Mouse (Mus musculus) limb, embryonic 15.5 days (tissue): Measurements from ENCODE around the gene Wipi2. TPM values are rescaled to one million over a fixed set of nuclear protein-coding genes. Genes with fewer than 3 reads are reported as not detected.
A peak's percentile ranks its signal among the peaks of the same experiment; 100 is the strongest.

Experiments
- ATAC-seq: fragments of 200-750 bp; cut with Nextera tagmentation; 2 replicates; pipeline ENCODE4 v1.8.0; 2017; ENCODE audit warnings: low read depth, moderate TSS enrichment; ENCODE audit not compliant: insufficient number of reproducible peaks, low FRiP score, low TSS enrichment
- H3K27ac ChIP-seq: fragments of 300-500 bp; sonication (generic); 2 replicates; pipeline ENCODE4 v1.5.1; 2015; ENCODE audit warnings: moderate library complexity, mild to moderate bottlenecking, inconsistent platforms
- H3K27me3 ChIP-seq: fragments of 300-500 bp; sonication (generic); 2 replicates; pipeline ENCODE4 v1.6.1; 2015; ENCODE audit warnings: inconsistent platforms
- H3K36me3 ChIP-seq: fragments of 300-500 bp; sonication (generic); 2 replicates; pipeline ENCODE4 v1.6.1; 2015; ENCODE audit warnings: inconsistent platforms
- H3K4me1 ChIP-seq: fragments of 300-500 bp; sonication (generic); 2 replicates; pipeline ENCODE4 v1.6.1; 2015; ENCODE audit warnings: inconsistent platforms
- H3K4me2 ChIP-seq: fragments of 300-500 bp; sonication (generic); 2 replicates; pipeline ENCODE4 v1.6.1; 2015; ENCODE audit warnings: mild to moderate bottlenecking, inconsistent platforms
- H3K4me3 ChIP-seq: fragments of 300-500 bp; sonication (generic); 2 replicates; pipeline ENCODE4 v1.5.1; 2015; ENCODE audit warnings: mild to moderate bottlenecking, inconsistent platforms
- H3K9ac ChIP-seq: fragments of 300-500 bp; sonication (generic); 2 replicates; pipeline ENCODE4 v1.6.1; 2015; ENCODE audit warnings: inconsistent platforms
- H3K9me3 ChIP-seq: fragments of 300-500 bp; sonication (generic); 2 replicates; pipeline ENCODE4 v1.6.1; 2016; ENCODE audit warnings: inconsistent platforms
- WGBS: fragments of 180-500 bp; shearing (Covaris S2); methylation state at CpG from one replicate; pipeline ENCODE4 v1.1.7; 2015; 5-methylcytosine and 5-hydroxymethylcytosine counted together
- polyA plus RNA-seq: library from polyadenylated mRNA; unstranded; fragments of >200 nt; fragmentation: Nextera tagmentation; extraction: Ambion mirVana; gene quantifications from 2 replicates; pipeline ENCODE4 v1.2.1, GENCODE M21; 2015

The Wipi2 gene
- polyA plus RNA-seq, 1 experiment from 2014 or later, result 44.1 TPM

DNA sequence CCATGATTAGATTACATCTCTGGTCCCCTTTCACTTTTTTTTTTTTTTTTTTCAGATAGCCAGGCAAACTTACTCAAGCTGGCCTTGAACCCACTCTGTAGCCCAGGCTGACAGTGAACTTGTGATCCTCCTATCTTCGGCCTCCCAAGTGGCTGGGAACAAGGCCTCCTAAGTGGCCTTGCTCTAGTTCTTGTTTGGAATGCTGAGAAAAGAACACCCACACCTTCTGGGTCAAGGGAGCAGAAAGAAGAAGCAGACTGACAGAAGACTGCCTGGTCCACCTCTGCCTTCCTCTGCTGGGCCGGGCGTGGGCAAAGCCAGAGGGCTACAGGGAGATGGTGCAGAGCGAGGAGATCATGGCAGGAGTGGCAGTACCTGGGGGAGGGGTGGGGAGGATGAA, 17.1 kb upstream of the Wipi2 start:
- ATAC-seq, result no peak
- Histone ChIP-seq H3K4me1 (peaks cover 9% of the 10 kb centered on the region), H3K9me3 (no peaks in the 10 kb centered on the region), H3K9ac (no peak overlapping the region), H3K4me3 (no peak overlapping the region), H3K27ac (no peak overlapping the region), H3K27me3 (peaks cover 21% of the 10 kb centered on the region; the same call in 1 of the 2 replicates), H3K36me3 (no peaks in the 10 kb centered on the region), H3K4me2 (no peak overlapping the region)
- WGBS, result 84% methylated on average over 4 of the region's 4 CpGs

DNA sequence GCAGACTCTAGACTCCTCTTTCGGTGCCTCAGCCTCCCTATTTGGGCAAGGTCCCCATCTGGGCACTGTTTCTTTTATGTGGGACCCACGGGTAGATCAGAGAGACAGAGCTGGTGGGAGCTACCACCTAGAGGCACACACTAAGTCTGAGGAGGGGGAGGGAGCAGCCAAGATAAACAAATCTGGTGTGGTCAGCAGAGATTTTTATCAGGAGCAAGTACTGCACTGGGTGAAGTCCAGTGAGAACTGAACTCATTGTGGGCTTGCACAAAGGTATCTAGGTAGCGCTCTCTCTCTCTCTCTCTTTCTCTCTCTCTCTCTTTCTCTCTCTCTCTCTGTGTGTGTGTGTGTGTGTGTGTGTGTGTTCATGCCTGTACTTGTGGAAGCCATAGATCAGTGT, 13.0 kb upstream of the Wipi2 start:
- 58% methylated on average over 3 of the region's 3 CpGs for WGBS
- Histone ChIP-seq H3K9ac (no peak overlapping the region), H3K36me3 (no peaks in the 10 kb centered on the region)

DNA sequence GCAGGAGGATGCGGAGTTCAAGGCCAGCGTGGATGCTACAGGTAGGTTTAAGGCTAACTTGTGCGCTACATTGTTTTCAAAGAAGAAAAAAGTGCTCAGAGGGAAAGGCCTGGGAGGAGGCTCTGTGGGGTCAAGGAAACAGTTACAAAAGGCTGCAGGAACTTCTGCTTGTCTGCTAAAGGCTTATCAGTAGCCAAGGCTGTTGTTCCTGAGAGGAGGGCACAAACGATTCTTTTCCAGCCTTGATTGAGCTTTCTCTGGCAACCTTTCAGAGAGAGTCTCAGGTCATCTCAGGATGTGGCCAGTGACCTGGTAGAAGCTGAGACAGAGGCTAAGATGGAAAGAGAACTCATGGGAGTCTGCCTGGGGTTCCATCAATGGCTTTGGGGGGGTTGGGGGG, 11.9 kb upstream of the Wipi2 start:
- Histone ChIP-seq H3K27me3 (no peaks in the 10 kb centered on the region), H3K4me1 (no peaks in the 10 kb centered on the region), H3K27ac (no peak overlapping the region), H3K9ac (no peak overlapping the region), H3K9me3 (no peaks in the 10 kb centered on the region), H3K4me2 (no peak overlapping the region), H3K4me3 (no peak overlapping the region), H3K36me3 (no peaks in the 10 kb centered on the region)
- ATAC-seq, result no peak
- WGBS, result 85% methylated on average over 4 of the region's 4 CpGs

More for the DNA sequence above, 13.0 kb upstream of the Wipi2 start:
- Histone ChIP-seq H3K4me2 (no peak overlapping the region), H3K27me3 (no peaks in the 10 kb centered on the region), H3K27ac (no peak overlapping the region), H3K4me1 (no peaks in the 10 kb centered on the region), H3K9me3 (no peaks in the 10 kb centered on the region), H3K4me3 (no peak overlapping the region)
- ATAC-seq, result no peak

DNA sequence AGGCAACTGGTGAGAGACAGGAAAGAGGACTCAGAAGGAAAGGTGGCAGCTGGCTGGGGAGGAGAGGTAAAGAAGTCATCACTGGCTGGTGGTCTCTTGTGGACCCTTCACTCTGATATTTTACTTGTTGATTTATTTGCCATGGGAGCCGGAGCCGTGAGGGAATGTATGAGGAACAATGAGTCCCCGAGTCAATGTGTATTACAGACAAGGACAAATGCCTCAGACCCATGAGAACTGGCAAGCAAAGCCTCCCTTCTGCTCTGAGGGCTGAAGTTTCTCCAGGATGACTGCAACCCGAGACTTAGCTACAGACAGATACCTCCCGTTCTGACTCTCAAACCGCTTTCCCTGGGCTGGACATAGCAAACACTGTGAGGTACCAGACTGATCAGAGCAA, 11.2 kb upstream of the Wipi2 start:
- no peaks in the 10 kb centered on the region for H3K36me3 ChIP-seq
- no peak for ATAC-seq
- no peaks in the 10 kb centered on the region for H3K27me3 ChIP-seq
- H3K4me1 ChIP-seq, result no peaks in the 10 kb centered on the region
- no peak overlapping the region for H3K4me2 ChIP-seq
- H3K9me3 ChIP-seq, result no peaks in the 10 kb centered on the region
- WGBS, result 57% methylated on average over 6 of the region's 6 CpGs
- H3K27ac ChIP-seq, result no peak overlapping the region
- H3K9ac ChIP-seq, result no peak overlapping the region
- H3K4me3 ChIP-seq, result no peak overlapping the region

DNA sequence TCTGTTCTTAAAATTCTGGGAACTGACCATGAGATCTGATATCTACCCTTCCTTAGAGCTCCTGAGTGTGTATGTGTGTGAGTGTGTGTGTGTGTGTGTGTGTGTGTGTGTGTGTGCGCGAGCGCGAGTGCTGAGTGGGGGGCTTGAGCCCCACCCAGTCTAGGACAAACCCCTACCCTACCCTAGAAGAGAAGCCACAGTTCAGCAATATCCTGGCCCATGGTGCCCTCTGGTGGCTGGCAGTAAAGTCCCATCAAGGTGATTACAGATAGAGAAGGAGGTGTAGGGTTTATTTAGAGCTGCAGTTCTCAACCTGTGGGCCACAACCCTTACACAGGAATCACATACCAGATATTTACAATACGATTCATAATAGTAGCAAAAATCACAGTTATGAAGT, 7.6 kb upstream of the Wipi2 start:
- H3K36me3 ChIP-seq, result no peaks in the 10 kb centered on the region
- H3K9me3 ChIP-seq, result no peaks in the 10 kb centered on the region
- no peak for ATAC-seq
- H3K4me1 ChIP-seq, result no peaks in the 10 kb centered on the region
- H3K4me2 ChIP-seq, result no peak overlapping the region
- H3K9ac ChIP-seq, result no peak overlapping the region
- no peak overlapping the region for H3K4me3 ChIP-seq
- no peak overlapping the region for H3K27ac ChIP-seq
- 16% methylated on average over 5 of the region's 5 CpGs for WGBS
- H3K27me3 ChIP-seq, result no peaks in the 10 kb centered on the region

DNA sequence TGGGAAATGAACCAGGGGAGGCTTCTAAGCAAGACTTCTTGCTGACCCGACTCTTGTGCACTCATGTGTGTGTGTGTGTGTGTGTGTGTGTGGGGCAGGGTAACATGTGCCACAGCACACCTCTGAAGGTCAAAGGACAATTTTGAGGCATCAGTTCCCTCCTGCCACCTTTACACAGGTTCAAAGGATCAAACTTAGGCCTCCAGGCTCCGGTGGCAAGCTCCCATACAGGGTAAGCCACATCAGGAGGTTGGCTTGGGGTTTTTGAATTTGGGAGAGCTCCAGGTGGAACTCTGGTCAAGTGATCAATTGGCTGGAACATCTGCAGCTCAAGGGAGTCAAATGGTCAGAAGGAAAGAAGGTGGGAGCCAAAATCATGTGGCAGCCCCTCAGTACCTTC, 6.1 kb upstream of the Wipi2 start:
- ATAC-seq, result no peak
- Histone ChIP-seq H3K36me3 (no peaks in the 10 kb centered on the region), H3K27ac (no peak overlapping the region), H3K4me2 (no peak overlapping the region), H3K9me3 (no peaks in the 10 kb centered on the region), H3K27me3 (no peaks in the 10 kb centered on the region), H3K4me3 (no peak overlapping the region), H3K4me1 (no peaks in the 10 kb centered on the region), H3K9ac (no peak overlapping the region)
- 72% methylated on average over 2 of the region's 2 CpGs for WGBS

DNA sequence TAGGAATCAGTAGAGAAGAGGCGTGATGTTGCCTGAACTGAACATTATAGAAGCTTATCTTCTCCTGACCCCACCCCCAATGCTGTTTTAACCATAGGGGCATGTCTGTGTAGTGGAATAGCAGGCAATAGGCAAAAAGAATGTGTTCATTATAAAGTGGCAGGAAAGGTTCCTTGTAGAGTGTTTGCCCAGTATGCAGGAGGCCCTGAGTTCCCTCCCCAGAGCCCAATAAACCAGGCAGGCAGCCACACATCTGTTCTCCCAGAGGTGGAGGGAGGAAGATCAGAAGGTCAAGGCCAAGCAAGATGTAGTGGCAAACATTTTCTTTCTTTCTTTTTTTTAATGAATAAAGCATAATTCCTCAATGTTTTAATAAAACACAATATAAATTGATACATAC, 5.4 kb upstream of the Wipi2 start:
- ATAC-seq, result no peak
- WGBS, result 57% methylated on average over 1 of the region's 1 CpGs

DNA sequence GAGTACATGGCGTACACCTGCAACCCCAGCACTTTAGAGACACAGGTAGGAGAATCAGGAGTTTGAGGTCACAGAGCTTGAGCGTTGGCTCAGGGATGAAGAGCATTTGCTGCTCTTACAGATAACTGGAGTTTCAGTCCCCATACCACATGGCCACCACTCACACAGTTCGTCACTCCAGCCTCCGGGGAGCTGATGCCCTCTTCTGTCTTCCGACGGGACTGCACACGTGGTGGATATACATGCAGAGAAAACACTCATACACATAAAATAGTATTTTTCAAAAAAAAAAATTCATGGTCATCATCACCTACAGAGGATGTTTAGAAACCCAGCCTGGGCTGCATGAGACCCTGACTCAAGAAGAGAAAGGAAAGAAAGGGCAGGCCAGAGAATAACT, 4.4 kb upstream of the Wipi2 start:
- no peak for ATAC-seq
- Histone ChIP-seq H3K36me3 (no peaks in the 10 kb centered on the region), H3K9me3 (no peaks in the 10 kb centered on the region), H3K4me1 (no peaks in the 10 kb centered on the region), H3K27ac (no peak overlapping the region), H3K27me3 (no peaks in the 10 kb centered on the region), H3K4me2 (no peak overlapping the region), H3K4me3 (no peak overlapping the region), H3K9ac (no peak overlapping the region)
- WGBS, result 87% methylated on average over 7 of the region's 7 CpGs

More for the DNA sequence above, 5.4 kb upstream of the Wipi2 start:
- no peak overlapping the region for H3K4me2 ChIP-seq
- no peaks in the 10 kb centered on the region for H3K27me3 ChIP-seq
- H3K4me1 ChIP-seq, result no peaks in the 10 kb centered on the region
- no peak overlapping the region for H3K27ac ChIP-seq
- H3K9me3 ChIP-seq, result no peaks in the 10 kb centered on the region
- no peak overlapping the region for H3K9ac ChIP-seq
- H3K36me3 ChIP-seq, result no peaks in the 10 kb centered on the region
- H3K4me3 ChIP-seq, result no peak overlapping the region

DNA sequence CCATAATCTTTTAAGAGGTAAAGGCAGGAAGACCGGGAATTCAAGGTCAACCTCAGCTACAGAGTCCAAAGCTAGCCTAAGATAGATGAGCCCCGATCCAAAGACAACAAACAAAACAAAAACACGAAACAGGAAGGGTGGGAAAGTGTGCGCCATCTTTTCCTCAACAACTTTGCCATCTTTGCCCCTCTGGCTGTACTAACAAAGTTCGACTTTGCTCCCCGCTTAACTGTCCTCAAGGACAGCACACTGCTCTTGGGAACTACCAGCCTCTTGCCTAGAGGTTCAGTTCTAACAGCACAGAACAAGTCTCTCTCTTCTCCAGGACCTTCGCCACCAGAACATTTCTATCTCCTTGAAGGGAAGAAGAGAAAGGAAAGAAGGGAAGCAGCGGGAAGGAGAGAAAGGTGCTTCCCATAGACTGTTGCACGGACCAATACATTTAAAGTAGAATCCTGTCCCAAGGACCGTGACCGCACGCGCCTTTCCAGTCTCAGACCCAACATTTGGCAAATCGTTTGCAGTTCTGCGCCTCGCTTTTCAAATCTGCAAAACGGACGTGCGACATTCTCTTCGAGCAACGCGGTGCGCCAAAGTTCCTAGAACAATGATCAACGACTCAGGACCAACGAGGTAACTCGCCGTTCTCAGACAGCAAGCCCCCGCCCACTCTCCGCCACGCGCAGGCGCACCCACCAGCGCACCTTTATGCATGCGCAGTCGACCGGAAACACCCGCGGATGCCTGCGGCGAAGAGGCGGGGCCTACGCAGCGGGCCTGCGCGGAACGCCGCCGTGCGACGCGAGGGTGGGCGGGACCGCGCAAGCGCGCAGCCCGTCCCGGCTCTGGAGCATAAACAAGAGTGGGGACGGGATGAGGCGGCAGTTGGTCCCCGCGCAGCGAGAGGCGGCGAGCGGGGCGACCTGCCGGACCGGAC, 1.5 kb downstream of the Wipi2 start:
- Histone ChIP-seq H3K27ac (peak overlapping the region; percentile 89), H3K27me3 (no peaks in the 10 kb centered on the region), H3K4me2 (peak overlapping the region; percentile 82), H3K36me3 (peaks cover 9% of the 10 kb centered on the region), H3K9ac (peak overlapping the region; percentile 85), H3K9me3 (no peaks in the 10 kb centered on the region), H3K4me3 (peak overlapping the region; percentile 85), H3K4me1 (peaks cover 15% of the 10 kb centered on the region)
- peak; percentile 95 for ATAC-seq
- WGBS, result 1% methylated on average over 69 of the region's 69 CpGs

DNA sequence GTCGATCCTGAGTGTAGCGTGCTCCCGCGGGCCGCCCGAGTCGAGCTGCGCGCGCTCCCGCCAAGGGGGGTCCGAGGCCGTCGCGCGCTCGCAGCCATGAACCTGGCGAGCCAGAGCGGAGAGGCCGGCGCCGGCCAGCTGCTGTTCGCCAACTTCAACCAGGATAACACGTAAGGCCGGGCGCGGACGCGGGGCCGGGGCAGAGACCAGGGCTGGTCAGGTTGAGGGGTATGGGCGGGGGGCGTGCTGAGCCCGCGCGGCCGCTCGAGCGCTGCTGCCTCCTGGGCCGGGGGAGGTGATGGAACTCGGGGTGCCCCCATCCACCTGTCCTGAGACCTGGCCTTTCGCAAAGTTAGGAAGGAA, 2.1 kb downstream of the Wipi2 start:
- Histone ChIP-seq H3K4me2 (peak overlapping the region; percentile 82), H3K9ac (peak overlapping the region; percentile 85), H3K27ac (peak overlapping the region; percentile 79), H3K9me3 (no peaks in the 10 kb centered on the region), H3K4me1 (peaks cover 15% of the 10 kb centered on the region), H3K4me3 (peak overlapping the region; percentile 85), H3K36me3 (peaks cover 13% of the 10 kb centered on the region), H3K27me3 (no peaks in the 10 kb centered on the region)
- WGBS, result under 1% methylated on average over 41 of the region's 41 CpGs
- ATAC-seq, result no peak

DNA sequence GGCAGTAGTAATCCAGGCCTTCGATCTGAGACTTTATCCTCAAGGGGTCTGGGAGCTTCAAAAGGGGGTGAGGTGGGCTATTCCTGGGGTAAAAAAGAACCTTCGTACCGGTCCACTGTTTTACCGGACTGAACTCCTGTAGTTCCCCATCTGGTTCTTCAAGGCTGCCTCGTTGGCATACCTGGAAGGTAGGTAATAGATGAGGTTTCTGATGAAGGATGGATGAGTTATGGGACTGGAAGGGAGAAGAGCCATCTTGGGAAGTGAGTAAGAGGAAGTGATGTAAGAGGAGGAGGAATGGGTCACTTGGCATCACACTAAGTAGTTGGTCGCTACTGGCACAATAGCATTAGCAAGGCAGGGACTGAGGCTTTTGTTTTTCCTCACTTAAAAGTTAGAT, 2.7 kb downstream of the Wipi2 start:
- ATAC-seq, result no peak
- Histone ChIP-seq H3K4me3 (peak overlapping the region; percentile 85), H3K4me2 (peak overlapping the region; percentile 82), H3K27me3 (no peaks in the 10 kb centered on the region), H3K36me3 (peaks cover 16% of the 10 kb centered on the region), H3K9ac (peak overlapping the region; percentile 85), H3K9me3 (no peaks in the 10 kb centered on the region), H3K4me1 (peaks cover 15% of the 10 kb centered on the region), H3K27ac (no peak overlapping the region; the same call in 1 of the 2 replicates)
- WGBS, result 8% methylated on average over 6 of the region's 6 CpGs

DNA sequence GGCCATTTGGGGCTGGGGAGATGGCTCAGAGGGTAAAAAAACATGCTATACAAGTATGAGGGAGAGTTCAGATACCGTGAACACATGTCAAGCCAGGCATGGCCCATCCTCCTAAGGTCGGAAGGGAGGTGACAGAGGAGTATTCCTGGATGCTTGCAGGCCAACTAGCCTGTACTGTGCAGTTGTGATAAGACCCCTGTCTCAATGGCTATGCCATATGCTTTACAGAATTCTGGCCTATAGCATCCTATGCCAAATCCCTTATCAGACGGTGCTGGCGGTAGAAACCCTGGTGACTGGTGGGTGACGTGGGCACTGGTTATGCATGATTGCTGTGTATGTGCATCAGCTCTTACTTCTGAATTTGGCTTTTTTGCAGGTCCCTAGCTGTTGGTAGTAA, 10.3 kb downstream of the Wipi2 start:
- no peak for ATAC-seq
- Histone ChIP-seq H3K4me3 (no peak overlapping the region), H3K4me1 (no peaks in the 10 kb centered on the region), H3K4me2 (no peak overlapping the region), H3K27me3 (no peaks in the 10 kb centered on the region), H3K36me3 (peaks cover 55% of the 10 kb centered on the region), H3K9me3 (no peaks in the 10 kb centered on the region), H3K27ac (no peak overlapping the region), H3K9ac (no peak overlapping the region)
- whole genome bisulfite sequencing, result 93% methylated on average over 5 of the region's 5 CpGs
